Mouse (Mus musculus): ENCODE measurements at regions not wholly inside any gene's neighbourhood (a gene's known extent, or its start where the extent isn't known, plus 50 kb on each side); places are given as distances from the start of the nearest gene placed in this dataset.
"Not testable (repeated sequence)": the region's sequence is repeated elsewhere in the genome, so short reads cannot be mapped to it uniquely, and the experiment has no call there.

- WGBS, result 90% methylated on average over 1 of the region's 1 CpGs
Observed at GRCm38 (mm10) chr7:73600776-73601175, 59.1 kb upstream of the Chd2 start.

GRCm38 (mm10) chr7:73600003-73600385 lies 58.4 kb upstream of the Chd2 start:
- DNase-seq (ENCODE audit: low spot score); H3K9me3 ChIP-seq; H3K27ac ChIP-seq; H3K27me3 ChIP-seq (ENCODE audit: insufficient read depth, poor library complexity, severe bottlenecking); H3K36me3 ChIP-seq; H3K4me3 ChIP-seq: not testable (repeated sequence)
- 83% methylated on average over 3 of the region's 3 CpGs for WGBS
- H3K4me1 ChIP-seq (replicated peaks), result peaks cover 36% of the 10 kb centered on the region

More at GRCm38 (mm10) chr7:73600776-73601175, 59.1 kb upstream of the Chd2 start:
- Histone ChIP-seq H3K4me3 (no peak overlapping the region), H3K36me3 (no peaks in the 10 kb centered on the region), H3K27me3 (ENCODE audit: insufficient read depth, poor library complexity, severe bottlenecking) (no peaks in the 10 kb centered on the region), H3K4me1 (replicated peaks) (peaks cover 28% of the 10 kb centered on the region), H3K9me3 (peaks cover 9% of the 10 kb centered on the region; the same call in 1 of the 2 replicates), H3K27ac (no peak overlapping the region)
- no peak for DNase-seq (ENCODE audit: low spot score)

- Histone ChIP-seq H3K9me3 (peaks cover 9% of the 10 kb centered on the region; the same call in 1 of the 2 replicates), H3K4me3 (no peak overlapping the region), H3K36me3 (no peaks in the 10 kb centered on the region), H3K4me1 (replicated peaks) (peaks cover 39% of the 10 kb centered on the region), H3K27me3 (ENCODE audit: insufficient read depth, poor library complexity, severe bottlenecking) (no peaks in the 10 kb centered on the region), H3K27ac (no peak overlapping the region)
- no peak for DNase-seq (ENCODE audit: low spot score)
- WGBS, result 93% methylated on average over 9 of the region's 9 CpGs
Observed at GRCm38 (mm10) chr7:73599354-73600002, 57.8 kb upstream of the Chd2 start.

- no peak for DNase-seq (ENCODE audit: low spot score)
- H3K27me3 ChIP-seq (ENCODE audit: insufficient read depth, poor library complexity, severe bottlenecking), result no peaks in the 10 kb centered on the region
- peaks cover 45% of the 10 kb centered on the region for H3K4me1 ChIP-seq (replicated peaks)
- no peak overlapping the region for H3K4me3 ChIP-seq
- H3K36me3 ChIP-seq, result no peaks in the 10 kb centered on the region
- no peak overlapping the region for H3K27ac ChIP-seq
- WGBS, result 88% methylated on average over 5 of the region's 5 CpGs
- H3K9me3 ChIP-seq, result peaks cover 9% of the 10 kb centered on the region; the same call in 1 of the 2 replicates
Observed at GRCm38 (mm10) chr7:73597968-73598367, 56.3 kb upstream of the Chd2 start.

- Histone ChIP-seq H3K4me1 (replicated peaks) (peaks cover 45% of the 10 kb centered on the region), H3K27me3 (ENCODE audit: insufficient read depth, poor library complexity, severe bottlenecking) (no peaks in the 10 kb centered on the region), H3K36me3 (no peaks in the 10 kb centered on the region), H3K9me3 (peaks cover 9% of the 10 kb centered on the region; the same call in 1 of the 2 replicates), H3K4me3 (no peak overlapping the region), H3K27ac (peak overlapping the region; percentile 87; the same call in 1 of the 2 replicates)
- 69% methylated on average over 11 of the region's 11 CpGs for WGBS
- no peak for DNase-seq (ENCODE audit: low spot score)
Observed at GRCm38 (mm10) chr7:73596866-73597840, 55.5 kb upstream of the Chd2 start.

GRCm38 (mm10) chr7:73596415-73596814 lies 54.8 kb upstream of the Chd2 start:
- Histone ChIP-seq H3K4me3 (no peak overlapping the region), H3K4me1 (replicated peaks) (peaks cover 45% of the 10 kb centered on the region), H3K36me3 (no peaks in the 10 kb centered on the region), H3K27ac (peak overlapping the region; percentile 87), H3K9me3 (peaks cover 9% of the 10 kb centered on the region; the same call in 1 of the 2 replicates), H3K27me3 (ENCODE audit: insufficient read depth, poor library complexity, severe bottlenecking) (no peaks in the 10 kb centered on the region)
- DNase-seq (ENCODE audit: low spot score), result no peak
- 68% methylated on average over 2 of the region's 2 CpGs for WGBS

- DNase-seq (ENCODE audit: low spot score), result no peak
- WGBS, result 51% methylated on average over 9 of the region's 9 CpGs
- Histone ChIP-seq H3K4me3 (peak overlapping the region; percentile 49), H3K9me3 (peaks cover 9% of the 10 kb centered on the region; the same call in 1 of the 2 replicates), H3K27ac (peak overlapping the region; percentile 87), H3K36me3 (no peaks in the 10 kb centered on the region), H3K4me1 (replicated peaks) (peaks cover 45% of the 10 kb centered on the region), H3K27me3 (ENCODE audit: insufficient read depth, poor library complexity, severe bottlenecking) (no peaks in the 10 kb centered on the region)
Observed at GRCm38 (mm10) chr7:73595860-73596259, 54.2 kb upstream of the Chd2 start.

GRCm38 (mm10) chr7:73595140-73595825 lies 53.7 kb upstream of the Chd2 start:
- peak; percentile 94 for DNase-seq (ENCODE audit: low spot score)
- H3K4me3 ChIP-seq, result peak overlapping the region; percentile 49
- peaks cover 45% of the 10 kb centered on the region for H3K4me1 ChIP-seq (replicated peaks)
- peaks cover 7% of the 10 kb centered on the region; the same call in 1 of the 2 replicates for H3K9me3 ChIP-seq
- H3K36me3 ChIP-seq, result no peaks in the 10 kb centered on the region
- whole genome bisulfite sequencing, result 3% methylated on average over 23 of the region's 23 CpGs
- H3K27ac ChIP-seq, result peak overlapping the region; percentile 87
- no peaks in the 10 kb centered on the region for H3K27me3 ChIP-seq (ENCODE audit: insufficient read depth, poor library complexity, severe bottlenecking)

- no peaks in the 10 kb centered on the region for H3K27me3 ChIP-seq (ENCODE audit: insufficient read depth, poor library complexity, severe bottlenecking)
- H3K9me3 ChIP-seq, result peaks cover under 1% of the 10 kb centered on the region; the same call in 1 of the 2 replicates
- H3K36me3 ChIP-seq, result no peaks in the 10 kb centered on the region
- H3K27ac ChIP-seq, result peak overlapping the region; percentile 87
- peak; percentile 48 for DNase-seq (ENCODE audit: low spot score)
- H3K4me3 ChIP-seq, result peak overlapping the region; percentile 49
- 1% methylated on average over 14 of the region's 14 CpGs for WGBS
- peaks cover 45% of the 10 kb centered on the region for H3K4me1 ChIP-seq (replicated peaks)
Observed at GRCm38 (mm10) chr7:73594492-73595139, 53.0 kb upstream of the Chd2 start.

- H3K36me3 ChIP-seq, result no peaks in the 10 kb centered on the region
- peak overlapping the region; percentile 49; the same call in 1 of the 2 replicates for H3K4me3 ChIP-seq
- H3K4me1 ChIP-seq (replicated peaks), result peaks cover 53% of the 10 kb centered on the region
- 73% methylated on average over 17 of the region's 17 CpGs for WGBS
- no peaks in the 10 kb centered on the region for H3K27me3 ChIP-seq (ENCODE audit: insufficient read depth, poor library complexity, severe bottlenecking)
- DNase-seq (ENCODE audit: low spot score), result no peak
- H3K9me3 ChIP-seq, result no peaks in the 10 kb centered on the region
- H3K27ac ChIP-seq, result peak overlapping the region; percentile 87
Observed at GRCm38 (mm10) chr7:73593645-73594385, 52.2 kb upstream of the Chd2 start.

GRCm38 (mm10) chr7:73592857-73593256 lies 51.2 kb upstream of the Chd2 start:
- no peak overlapping the region for H3K4me3 ChIP-seq
- peaks cover 53% of the 10 kb centered on the region for H3K4me1 ChIP-seq (replicated peaks)
- WGBS, result 94% methylated on average over 5 of the region's 5 CpGs

More at GRCm38 (mm10) chr7:73592857-73593256, 51.2 kb upstream of the Chd2 start:
- Histone ChIP-seq H3K36me3 (no peaks in the 10 kb centered on the region), H3K27ac (no peak overlapping the region), H3K27me3 (ENCODE audit: insufficient read depth, poor library complexity, severe bottlenecking) (no peaks in the 10 kb centered on the region), H3K9me3 (no peaks in the 10 kb centered on the region)
- no peak for DNase-seq (ENCODE audit: low spot score)
